Mouse (Mus musculus): ENCODE results near the gene Thbs3. TPM values are rescaled to one million over a fixed set of nuclear protein-coding genes. Genes with fewer than 3 reads are reported as not detected.
A peak's percentile ranks its signal among the peaks of the same experiment; 100 is the strongest.

Gene Thbs3
- total and polyA plus RNA-seq, 3 experiments, result 4.3 to 6.1 (median 5.7) TPM

GRCm38 (mm10) chr3:89270051-89270755 lies 55.2 kb downstream of the Thbs3 start, which contains the start of gene Slc50a1 (continued):
- TF ChIP-seq GABPA (IDR thresholded peaks at IDR 0.05; ENCODE audit: insufficient replicate concordance, low read depth, low read length) (no peak), NELFE (IDR thresholded peaks at IDR 0.05; ENCODE audit: low read depth, low read length) (peak; percentile 81), ZNF384 (IDR thresholded peaks at IDR 0.05; ENCODE audit: low read depth, low read length) (no peak), EP300 (IDR thresholded peaks at IDR 0.05; ENCODE audit: low read length) (no peak), CHD2 (IDR thresholded peaks at IDR 0.05; ENCODE audit: low read length) (no peak), MAZ (IDR thresholded peaks at IDR 0.05; ENCODE audit: low read depth, low read length) (0 out of 2 replicates have a peak, but pooled peaks have one; percentile 56), CHD1 (IDR thresholded peaks at IDR 0.05; ENCODE audit: low read depth, low read length) (no peak), ZKSCAN1 (IDR thresholded peaks at IDR 0.05; ENCODE audit: borderline replicate concordance, low read depth, low read length) (no peak), USF2 (conservative IDR thresholded peaks at IDR 0.05; ENCODE audit: low read depth, low read length) (no peak)

GRCm38 (mm10) chr3:89270891-89271290 lies 55.9 kb downstream of the Thbs3 start:
- DNase-seq (ENCODE audit: extremely low read depth), result no peak
- H3K4me1 ChIP-seq (ENCODE audit: control insufficient read depth in 1 of 2, insufficient read depth in 2 of 2), result peaks cover 12 to 35% of the 10 kb centered on the region in 2 experiments
- peak overlapping the region; percentile 84; the same call in 1 of the 2 replicates for H3K9ac ChIP-seq (ENCODE audit: insufficient read depth, low read depth)

GRCm38 (mm10) chr3:89271760-89272159 lies 56.8 kb downstream of the Thbs3 start:
- peaks cover 0 to 13% of the 10 kb centered on the region in 2 experiments for H3K36me3 ChIP-seq (replicated peaks in 1 of 2; ENCODE audit: control insufficient read depth in 1 of 2, insufficient read depth in 1 of 2, low read length in 1 of 2)
- no peak overlapping the region for H3K4me3 ChIP-seq (replicated peaks in 1 of 3; ENCODE audit: low read depth in 2 of 3, low read length in 2 of 3, poor library complexity in 1 of 3)
- dilution Hi-C loops (cut with MboI; ENCODE audit: extremely low pct_ligation_motif_present, extremely low pct_unique_long_range_greater_than_20kb, low sequenced_read_pairs) (no loop called here), in situ Hi-C loops (cut with MboI; ENCODE audit: low pct_ligation_motif_present, low pct_unique_long_range_greater_than_20kb, low sequenced_read_pairs) (no loop called here)
- no peaks in the 10 kb centered on the region for H3K9me3 ChIP-seq (replicated peaks; ENCODE audit: low read length)
- H3K4me1 ChIP-seq (ENCODE audit: control insufficient read depth in 1 of 2, insufficient read depth in 2 of 2), result peaks cover 12 to 31% of the 10 kb centered on the region in 2 experiments
- H3K27ac ChIP-seq (ENCODE audit: insufficient read depth, low read depth), result no peak overlapping the region
- peaks cover 12% of the 10 kb centered on the region; the same call in 1 of the 2 replicates for H3K79me2 ChIP-seq (replicated peaks; ENCODE audit: control insufficient read depth, extremely low read depth, insufficient read depth, poor library complexity, severe bottlenecking)
- H3K4me2 ChIP-seq (ENCODE audit: insufficient read depth, low read depth, poor library complexity, severe bottlenecking), result no peak overlapping the region
- TF ChIP-seq MYC (IDR thresholded peaks at IDR 0.05; ENCODE audit: low read depth, low read length) (no peak), KAT2A (IDR thresholded peaks at IDR 0.05; ENCODE audit: insufficient replicate concordance, low read length) (no peak), JUND (conservative IDR thresholded peaks at IDR 0.05; ENCODE audit: low read depth, low read length) (no peak), MAFK (IDR thresholded peaks at IDR 0.05; ENCODE audit: insufficient replicate concordance, low read length) (no peak), PAX5 (IDR thresholded peaks at IDR 0.05; ENCODE audit: low read length) (no peak), NELFE (IDR thresholded peaks at IDR 0.05; ENCODE audit: low read depth, low read length) (no peak), MAX (IDR thresholded peaks at IDR 0.05; ENCODE audit: low read length) (no peak), CTCF (conservative IDR thresholded peaks at IDR 0.05 in 1 of 2, IDR thresholded peaks at IDR 0.05 in 1 of 2; ENCODE audit: low read depth in 2 of 2, low read length in 2 of 2) (no peak), UBTF (IDR thresholded peaks at IDR 0.05; ENCODE audit: low read depth, low read length) (no peak)
- H3K27me3 ChIP-seq (replicated peaks), result no peaks in the 10 kb centered on the region
- H3K9ac ChIP-seq (ENCODE audit: insufficient read depth, low read depth), result no peak overlapping the region
- DNase-seq (ENCODE audit: extremely low read depth), result no peak

More at GRCm38 (mm10) chr3:89270891-89271290, 55.9 kb downstream of the Thbs3 start:
- Histone ChIP-seq H3K4me3 (replicated peaks in 1 of 3; ENCODE audit: low read depth in 2 of 3, low read length in 2 of 3, poor library complexity in 1 of 3) (no peak overlapping the region), H3K9me3 (replicated peaks; ENCODE audit: low read length) (no peaks in the 10 kb centered on the region), H3K27ac (ENCODE audit: insufficient read depth, low read depth) (no peak overlapping the region), H3K27me3 (replicated peaks) (no peaks in the 10 kb centered on the region), H3K36me3 (replicated peaks in 1 of 2; ENCODE audit: control insufficient read depth in 1 of 2, insufficient read depth in 1 of 2, low read length in 1 of 2) (peaks cover 0 to 13% of the 10 kb centered on the region in 2 experiments), H3K4me2 (ENCODE audit: insufficient read depth, low read depth, poor library complexity, severe bottlenecking) (peak overlapping the region; percentile 13), H3K79me2 (replicated peaks; ENCODE audit: control insufficient read depth, extremely low read depth, insufficient read depth, poor library complexity, severe bottlenecking) (peaks cover 12% of the 10 kb centered on the region; the same call in 1 of the 2 replicates)
- in situ Hi-C loops (cut with MboI; ENCODE audit: low pct_ligation_motif_present, low pct_unique_long_range_greater_than_20kb, low sequenced_read_pairs) (no loop called here), dilution Hi-C loops (cut with MboI; ENCODE audit: extremely low pct_ligation_motif_present, extremely low pct_unique_long_range_greater_than_20kb, low sequenced_read_pairs) (no loop called here)
- TF ChIP-seq TCF12 (IDR thresholded peaks at IDR 0.05; ENCODE audit: low read depth, low read length) (no peak), GABPA (IDR thresholded peaks at IDR 0.05; ENCODE audit: insufficient replicate concordance, low read depth, low read length) (no peak), MYC (IDR thresholded peaks at IDR 0.05; ENCODE audit: low read depth, low read length) (no peak), RAD21 (IDR thresholded peaks at IDR 0.05; ENCODE audit: low read depth, low read length) (no peak), IRF4 (IDR thresholded peaks at IDR 0.05; ENCODE audit: low read depth, low read length) (no peak), HCFC1 (IDR thresholded peaks at IDR 0.05; ENCODE audit: low read depth, low read length) (no peak), USF2 (conservative IDR thresholded peaks at IDR 0.05; ENCODE audit: low read depth, low read length) (no peak)

All from CH12.LX (cell line).